Mouse (Mus musculus) limb, embryonic 13.5 days (tissue): ENCODE measurements around the gene Mybph. TPM values are rescaled to one million over a fixed set of nuclear protein-coding genes. Genes with fewer than 3 reads are reported as not detected.
A peak's percentile ranks its signal among the peaks of the same experiment; 100 is the strongest.

Source experiments
- ATAC-seq: fragments of 200-750 bp; cut with Nextera tagmentation; 2 replicates; pipeline ENCODE4 v1.8.0; 2017; ENCODE audit warnings: low read depth, moderate number of reproducible peaks, moderate TSS enrichment; ENCODE audit not compliant: low FRiP score
- H3K27ac ChIP-seq: fragments of 300-500 bp; sonication (generic); 2 replicates; pipeline ENCODE4 v1.5.1; 2015; ENCODE audit warnings: inconsistent platforms, mild to moderate bottlenecking, moderate library complexity
- H3K27me3 ChIP-seq: fragments of 300-500 bp; sonication (generic); 2 replicates; pipeline ENCODE4 v1.6.1; 2015; ENCODE audit warnings: mild to moderate bottlenecking, inconsistent platforms
- H3K36me3 ChIP-seq: fragments of 300-500 bp; sonication (generic); 2 replicates; pipeline ENCODE4 v1.6.1; 2015; ENCODE audit warnings: inconsistent platforms, mild to moderate bottlenecking, moderate library complexity
- H3K4me1 ChIP-seq: fragments of 300-500 bp; sonication (generic); 2 replicates; pipeline ENCODE4 v1.6.1; 2015; ENCODE audit warnings: inconsistent platforms
- H3K4me2 ChIP-seq: fragments of 300-500 bp; sonication (generic); replicated peaks from 2 replicates; pipeline ENCODE4 v1.6.1; 2015; ENCODE audit warnings: inconsistent platforms, mild to moderate bottlenecking, moderate library complexity
- H3K4me3 ChIP-seq: fragments of 300-500 bp; sonication (generic); 2 replicates; pipeline ENCODE4 v1.5.1; 2015; ENCODE audit warnings: moderate library complexity, mild to moderate bottlenecking, inconsistent platforms
- H3K9ac ChIP-seq: fragments of 300-500 bp; sonication (generic); 2 replicates; pipeline ENCODE4 v1.6.1; 2015; ENCODE audit warnings: mild to moderate bottlenecking, inconsistent platforms
- H3K9me3 ChIP-seq: fragments of 300-500 bp; sonication (generic); 2 replicates; pipeline ENCODE4 v1.6.1; 2016; ENCODE audit warnings: inconsistent platforms
- WGBS: fragments of 180-500 bp; shearing (Covaris S2); methylation state at CpG from one replicate; pipeline ENCODE4 v1.1.7; 2015; 5-methylcytosine and 5-hydroxymethylcytosine counted together
- polyA plus RNA-seq: library from polyadenylated mRNA; unstranded; fragments of >200 nt; fragmentation: Nextera tagmentation; extraction: Ambion mirVana; gene quantifications from 2 replicates; pipeline ENCODE4 v1.2.1, GENCODE M21; 2015

The Mybph gene
- polyA plus RNA-seq, 1 experiment from 2014 or later = 93.2 TPM

- H3K36me3 ChIP-seq = no peaks in the 10 kb centered on the region
- peaks cover 27% of the 10 kb centered on the region for H3K27me3 ChIP-seq
- H3K4me2 ChIP-seq = no peak overlapping the region
- peaks cover 19% of the 10 kb centered on the region for H3K4me1 ChIP-seq
- no peak for ATAC-seq
- WGBS = 69% methylated on average over 5 of the region's 5 CpGs
- no peak overlapping the region for H3K27ac ChIP-seq
- no peak overlapping the region for H3K4me3 ChIP-seq
- H3K9ac ChIP-seq = no peak overlapping the region
- H3K9me3 ChIP-seq = no peaks in the 10 kb centered on the region
These were observed 36.7 kb downstream of the Mybph start for GRCm38 (mm10) chr1:134229806-134230575.

- H3K9ac ChIP-seq = no peak overlapping the region
- WGBS = 82% methylated on average over 10 of the region's 10 CpGs
- H3K27me3 ChIP-seq = peaks cover 34% of the 10 kb centered on the region
- H3K4me3 ChIP-seq = no peak overlapping the region
- peaks cover 23% of the 10 kb centered on the region for H3K4me1 ChIP-seq
- no peak overlapping the region for H3K4me2 ChIP-seq
- H3K27ac ChIP-seq = no peak overlapping the region
- H3K36me3 ChIP-seq = no peaks in the 10 kb centered on the region
- no peak for ATAC-seq
- H3K9me3 ChIP-seq = no peaks in the 10 kb centered on the region
These were observed 37.5 kb downstream of the Mybph start for GRCm38 (mm10) chr1:134230638-134231228.

- Histone ChIP-seq H3K9ac (no peak overlapping the region), H3K4me3 (no peak overlapping the region), H3K9me3 (no peaks in the 10 kb centered on the region), H3K4me2 (no peak overlapping the region), H3K36me3 (no peaks in the 10 kb centered on the region), H3K27me3 (peaks cover 40% of the 10 kb centered on the region), H3K27ac (no peak overlapping the region), H3K4me1 (peaks cover 23% of the 10 kb centered on the region)
- no peak for ATAC-seq
- 82% methylated on average over 3 of the region's 3 CpGs for WGBS
These were observed 38.0 kb downstream of the Mybph start for GRCm38 (mm10) chr1:134231270-134231669.

GRCm38 (mm10) chr1:134231681-134232080 lies 38.4 kb downstream of the Mybph start:
- Histone ChIP-seq H3K27me3 (peaks cover 44% of the 10 kb centered on the region), H3K36me3 (no peaks in the 10 kb centered on the region), H3K4me1 (peaks cover 23% of the 10 kb centered on the region), H3K4me3 (no peak overlapping the region), H3K9me3 (no peaks in the 10 kb centered on the region), H3K9ac (no peak overlapping the region), H3K27ac (no peak overlapping the region), H3K4me2 (no peak overlapping the region)
- 72% methylated on average over 3 of the region's 3 CpGs for WGBS
- no peak for ATAC-seq

- 76% methylated on average over 8 of the region's 8 CpGs for WGBS
- no peak for ATAC-seq
- H3K27me3 ChIP-seq = peaks cover 50% of the 10 kb centered on the region
- H3K9ac ChIP-seq = no peak overlapping the region
- H3K4me2 ChIP-seq = no peak overlapping the region
- H3K9me3 ChIP-seq = no peaks in the 10 kb centered on the region
- peaks cover 23% of the 10 kb centered on the region for H3K4me1 ChIP-seq
- H3K27ac ChIP-seq = no peak overlapping the region
- H3K36me3 ChIP-seq = no peaks in the 10 kb centered on the region
- H3K4me3 ChIP-seq = no peak overlapping the region
These were observed 39.1 kb downstream of the Mybph start for GRCm38 (mm10) chr1:134232326-134232725.

GRCm38 (mm10) chr1:134232778-134233531 lies 39.7 kb downstream of the Mybph start:
- H3K4me1 ChIP-seq = peaks cover 23% of the 10 kb centered on the region
- peaks cover 55% of the 10 kb centered on the region for H3K27me3 ChIP-seq
- H3K27ac ChIP-seq = no peak overlapping the region
- H3K9me3 ChIP-seq = no peaks in the 10 kb centered on the region
- no peaks in the 10 kb centered on the region for H3K36me3 ChIP-seq
- no peak overlapping the region for H3K4me3 ChIP-seq
- no peak for ATAC-seq
- 56% methylated on average over 12 of the region's 12 CpGs for WGBS
- peak overlapping the region; percentile 95; the same call in 1 of the 2 replicates for H3K4me2 ChIP-seq
- no peak overlapping the region for H3K9ac ChIP-seq

GRCm38 (mm10) chr1:134233681-134234454 lies 40.6 kb downstream of the Mybph start:
- H3K36me3 ChIP-seq = no peaks in the 10 kb centered on the region
- H3K9ac ChIP-seq = no peak overlapping the region
- ATAC-seq = no peak
- peaks cover 23% of the 10 kb centered on the region for H3K4me1 ChIP-seq
- 47% methylated on average over 19 of the region's 19 CpGs for WGBS
- no peak overlapping the region for H3K27ac ChIP-seq
- H3K27me3 ChIP-seq = peaks cover 55% of the 10 kb centered on the region
- H3K4me2 ChIP-seq = peak overlapping the region; percentile 95
- no peaks in the 10 kb centered on the region for H3K9me3 ChIP-seq
- peak overlapping the region; percentile 52 for H3K4me3 ChIP-seq

GRCm38 (mm10) chr1:134234455-134235390 lies 41.5 kb downstream of the Mybph start:
- Histone ChIP-seq H3K4me1 (peaks cover 23% of the 10 kb centered on the region), H3K27ac (no peak overlapping the region), H3K9me3 (no peaks in the 10 kb centered on the region), H3K4me3 (peak overlapping the region; percentile 52), H3K9ac (peak overlapping the region; percentile 57), H3K4me2 (peak overlapping the region; percentile 95), H3K27me3 (peaks cover 61% of the 10 kb centered on the region), H3K36me3 (no peaks in the 10 kb centered on the region)
- peak; percentile 42; the same call in 1 of the 2 replicates for ATAC-seq
- 1% methylated on average over 41 of the region's 41 CpGs for WGBS

- H3K9me3 ChIP-seq = no peaks in the 10 kb centered on the region
- ATAC-seq = 0 out of 2 replicates have a peak, but pooled peaks have one; percentile 13
- H3K36me3 ChIP-seq = no peaks in the 10 kb centered on the region
- peak within 1 kb of the TSS; percentile 57 for H3K9ac ChIP-seq
- under 1% methylated on average over 32 of the region's 37 CpGs for WGBS
- no peak within 1 kb of the TSS for H3K27ac ChIP-seq
- peak within 1 kb of the TSS; percentile 52 for H3K4me3 ChIP-seq
- H3K4me1 ChIP-seq = peaks cover 23% of the 10 kb centered on the region
- peaks cover 61% of the 10 kb centered on the region for H3K27me3 ChIP-seq
- H3K4me2 ChIP-seq = peak within 1 kb of the TSS; percentile 95
These were observed 42.2 kb downstream of the Mybph start, which contains the start of gene Adora1 for GRCm38 (mm10) chr1:134235391-134235921. Adora1 (minus strand) TSS chr1:134235431.

GRCm38 (mm10) chr1:134236142-134236541 lies 42.9 kb downstream of the Mybph start:
- no peak overlapping the region for H3K9ac ChIP-seq
- no peak overlapping the region for H3K27ac ChIP-seq
- no peak overlapping the region for H3K4me3 ChIP-seq
- ATAC-seq = no peak
- peaks cover 61% of the 10 kb centered on the region for H3K27me3 ChIP-seq
- H3K36me3 ChIP-seq = no peaks in the 10 kb centered on the region
- H3K9me3 ChIP-seq = no peaks in the 10 kb centered on the region
- peaks cover 23% of the 10 kb centered on the region for H3K4me1 ChIP-seq
- WGBS = 38% methylated on average over 3 of the region's 3 CpGs
- peak overlapping the region; percentile 95; the same call in 1 of the 2 replicates for H3K4me2 ChIP-seq
